10 mouse cellular contexts compared by ENCODE assay signal in the genomic region with DNA sequence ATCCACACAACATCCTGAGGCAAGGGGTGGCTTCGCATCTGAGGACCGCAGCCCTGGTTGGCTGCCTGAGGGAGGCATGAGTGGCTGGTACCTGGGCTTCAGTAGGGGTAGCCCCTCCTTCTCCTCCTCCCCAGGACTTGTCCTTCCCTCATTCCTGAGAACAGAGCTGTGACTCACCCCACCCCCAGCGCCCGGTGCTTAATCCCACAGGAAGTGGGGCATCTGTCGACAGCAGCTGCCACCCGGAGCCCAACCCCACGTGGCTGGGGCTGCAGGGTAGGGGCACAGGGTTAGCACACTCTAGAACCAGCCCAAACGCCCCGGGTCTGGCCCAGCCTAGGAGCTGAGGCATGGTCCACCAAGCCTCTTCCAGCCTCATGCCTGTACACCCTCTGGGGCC. TPM values are rescaled to one million over a fixed set of nuclear protein-coding genes. Genes with fewer than 3 reads are reported as not detected.
DNase-seq lines count a peak whose midpoint lies in the region; ATAC-seq and TF ChIP-seq lines count a peak whose summit lies in the region.
"Had no signal": no experiment of that assay in that cellular context is flagged by ENCODE, and none has a peak within 500 bp of the region (broad histone marks: within the 10 kb centered on the region; RNA-seq: fewer than 3 reads in every experiment).

No protein-coding gene starts in this region.

- no peaks in the 10 kb centered on the region for H3K36me3 ChIP-seq in lung, postnatal 0 days (ENCODE audit: insufficient read depth, low read length)

- TF ChIP-seq CTCF in lung, postnatal 0 days (IDR thresholded peaks at IDR 0.05), result no peak
- no peak for TF ChIP-seq CTCF in lung, adult 2 months (IDR thresholded peaks at IDR 0.05; ENCODE audit: insufficient read depth, low read length)

- peaks cover 17% of the 10 kb centered on the region for H3K4me1 ChIP-seq in lung, postnatal 0 days (ENCODE audit: insufficient read depth, low read depth, low read length)
- H3K4me1 ChIP-seq in lung, adult 2 months (ENCODE audit: control insufficient read depth, insufficient read depth, low read length), result peaks cover 12% of the 10 kb centered on the region

- no peak overlapping the region for H3K4me3 ChIP-seq in lung, postnatal 0 days (ENCODE audit: low read depth, low read length)
- H3K4me3 ChIP-seq in lung, adult 2 months (replicated peaks; ENCODE audit: extremely low read depth, low read depth, low read length), result no peak overlapping the region
- H3K4me3 ChIP-seq: heart, adult 2 months had no signal

- no peak for DNase-seq in frontal cortex, postnatal 36 days (ENCODE audit: low spot score in 2 of 2)
- peak; percentile 59 for DNase-seq in lung, postnatal 0 days (ENCODE audit: low spot score)
- DNase-seq in lung, adult 2 months, result no peak
- peak; percentile 53 for DNase-seq in urinary bladder, postnatal 14 days (ENCODE audit: low spot score)
- no peak for DNase-seq in urinary bladder, postnatal 4 days (ENCODE audit: low spot score in 2 of 2)
- DNase-seq in gastrocnemius, postnatal 25 days, result no peak
- DNase-seq: heart, adult 2 months had no signal

- H3K9ac ChIP-seq in lung, postnatal 0 days (replicated peaks; ENCODE audit: low read depth), result no peak overlapping the region

- no peak overlapping the region for H3K4me2 ChIP-seq in lung, postnatal 0 days (replicated peaks; ENCODE audit: low read depth, low read length)

- H3K9me3 ChIP-seq in lung, postnatal 0 days (ENCODE audit: low read length), result no peaks in the 10 kb centered on the region

- no peak overlapping the region for H3K27ac ChIP-seq in lung, postnatal 0 days (ENCODE audit: low read length)
- H3K27ac ChIP-seq: heart, adult 2 months had no signal

- ATAC-seq in frontal cortex, adult (ENCODE audit: low TSS enrichment), result peak; percentile 11; the same call in 1 of the 2 replicates
- 0 out of 2 replicates have a peak, but pooled peaks have one; percentile 1 for ATAC-seq in lung, postnatal 0 days
- no peak for ATAC-seq in megakaryocyte-erythroid progenitor cell, adult 5-6 weeks (replicated peaks; ENCODE audit: low FRiP score, low TSS enrichment, poor library complexity, severe bottlenecking)
- ATAC-seq: intestine, postnatal 0 days had no signal

- no peaks in the 10 kb centered on the region for H3K27me3 ChIP-seq in lung, postnatal 0 days (replicated peaks; ENCODE audit: insufficient read depth, low read length)

- TF ChIP-seq POLR2A in lung, adult 2 months (IDR thresholded peaks at IDR 0.05; ENCODE audit: borderline replicate concordance, extremely low read depth, low read depth, low read length), result no peak

- TF ChIP-seq EP300 in lung, postnatal 0 days (IDR thresholded peaks at IDR 0.05), result no peak

- 28% methylated on average over 9 of the region's 9 CpGs for WGBS in lung, postnatal 0 days
- 35% methylated on average over 9 of the region's 9 CpGs for WGBS in lung, adult 2 months

RNA-seq across cellular contexts. Expression of a gene that starts 4.0 kb away (rescaled TPM):
- 101 TPM in 2 replicates for polyA plus RNA-seq in lung, postnatal 0 days (2015; fragmentation: Nextera tagmentation; extraction: Ambion mirVana)
- 43.4 and 47.4 TPM in 2 replicates for polyA plus RNA-seq in lung, adult 2 months (2012; rRNA removed)
- 9.9 and 22.9 TPM in 2 replicates for total RNA-seq in megakaryocyte-erythroid progenitor cell, adult 5-6 weeks (2014; fragmentation: Nextera tagmentation)
- total RNA-seq in megakaryocyte-erythroid progenitor cell, adult 5-6 weeks (2017), result 1.9 and 7.5 TPM in 2 replicates
- 1 to 10 TPM; 8.7 to 9.1 TPM for total RNA-seq in gastrocnemius, postnatal 25 days (2021)

RNA-seq across cellular contexts. Expression of a gene that starts 8.3 kb away (rescaled TPM):
- 6.0 and 7.7 TPM in 2 replicates for polyA plus RNA-seq in lung, postnatal 0 days (2015; fragmentation: Nextera tagmentation; extraction: Ambion mirVana)
- 54.0 and 62.8 TPM in 2 replicates for polyA plus RNA-seq in lung, adult 2 months (2012; rRNA removed)
- total RNA-seq in megakaryocyte-erythroid progenitor cell, adult 5-6 weeks (2014; fragmentation: Nextera tagmentation), result 0.11 and 0.99 TPM in 2 replicates
- total RNA-seq in megakaryocyte-erythroid progenitor cell, adult 5-6 weeks (2017), result 0.23 and 5.7 TPM in 2 replicates
- 10 to 100 TPM; 20.4 to 21.8 TPM for total RNA-seq in gastrocnemius, postnatal 25 days (2021)

RNA-seq across cellular contexts. Expression of a gene that starts 38.4 kb away (rescaled TPM):
- polyA plus RNA-seq in lung, postnatal 0 days (2015; fragmentation: Nextera tagmentation; extraction: Ambion mirVana), result 20.2 and 23.4 TPM in 2 replicates
- polyA plus RNA-seq in lung, adult 2 months (2012; rRNA removed), result 48.4 and 72.3 TPM in 2 replicates
- total RNA-seq in megakaryocyte-erythroid progenitor cell, adult 5-6 weeks (2014; fragmentation: Nextera tagmentation), result 4.2 and 6.5 TPM in 2 replicates
- total RNA-seq in megakaryocyte-erythroid progenitor cell, adult 5-6 weeks (2017), result 5.0 and 8.7 TPM in 2 replicates
- 10 to 100 TPM; 12.6 to 13.1 TPM for total RNA-seq in gastrocnemius, postnatal 25 days (2021)

Comparison
In these comparisons a context has a peak if more than half of its experiments do, and no peak if none do; other contexts are left out.
1. DNase-seq: peak in lung, postnatal 0 days (single experiment) and urinary bladder, postnatal 14 days (single experiment); none in frontal cortex, postnatal 36 days (0 of 2), lung, adult 2 months (single experiment), urinary bladder, postnatal 4 days (0 of 2) and gastrocnemius, postnatal 25 days (single experiment).